Mouse (Mus musculus): ENCODE data around the gene Zfp960.
"Not testable (repeated sequence)": the region's sequence is repeated elsewhere in the genome, so short reads cannot be mapped to it uniquely, and the experiment has no call there.

The Zfp960 gene

DNA sequence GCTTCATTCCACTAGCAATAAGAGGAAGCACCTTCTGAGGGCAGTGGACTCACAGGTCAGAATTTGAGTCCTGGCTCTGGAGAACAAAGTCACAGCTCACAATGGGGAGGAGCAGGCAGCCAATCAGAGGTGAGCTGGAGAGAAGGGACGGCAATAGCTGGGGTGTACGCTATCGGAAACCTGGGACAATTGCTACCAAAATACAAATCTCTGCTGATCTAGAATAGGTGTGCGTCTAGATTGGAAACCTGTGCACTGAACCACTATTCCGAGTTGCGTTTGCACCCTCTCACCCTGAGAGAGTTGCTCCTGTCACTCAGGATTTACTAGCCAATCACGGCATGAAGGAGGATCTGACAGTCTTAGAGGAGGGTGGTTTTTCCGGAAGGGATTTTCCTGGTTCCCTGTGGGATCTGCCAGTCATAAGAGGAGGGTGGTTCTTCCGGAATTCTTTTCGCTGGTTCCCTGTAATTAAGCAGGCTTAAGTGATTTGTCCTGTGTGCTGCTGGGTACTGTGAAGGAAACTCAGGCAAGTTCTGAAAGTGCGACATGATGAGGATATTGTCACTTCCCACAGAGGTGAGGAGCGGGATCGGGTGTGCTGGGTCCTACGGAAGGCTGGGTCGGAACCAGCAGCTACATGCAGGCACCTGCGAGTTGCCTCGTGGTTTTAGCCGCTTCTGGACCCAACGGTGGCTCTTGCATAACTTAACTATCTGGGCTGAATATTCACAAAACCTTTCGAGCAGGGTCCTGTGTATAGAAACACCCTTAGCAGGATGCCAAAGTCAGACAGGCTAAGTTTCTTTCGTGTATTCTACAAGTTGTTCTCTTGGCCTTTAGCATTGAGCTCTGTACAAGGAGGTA lies at the start of gene Zfp960:
TSS of gene Zfp960 (plus strand) at position 486 of the 867 bp plus-strand sequence.
- not testable (repeated sequence) for DNase-seq (ENCODE audit: low spot score in 2 of 2)

GRCm38 (mm10) chr17:17018071-17018470 lies 45.8 kb upstream of the Zfp960 start:
- not testable (repeated sequence) for DNase-seq (ENCODE audit: low spot score in 2 of 2)

DNA sequence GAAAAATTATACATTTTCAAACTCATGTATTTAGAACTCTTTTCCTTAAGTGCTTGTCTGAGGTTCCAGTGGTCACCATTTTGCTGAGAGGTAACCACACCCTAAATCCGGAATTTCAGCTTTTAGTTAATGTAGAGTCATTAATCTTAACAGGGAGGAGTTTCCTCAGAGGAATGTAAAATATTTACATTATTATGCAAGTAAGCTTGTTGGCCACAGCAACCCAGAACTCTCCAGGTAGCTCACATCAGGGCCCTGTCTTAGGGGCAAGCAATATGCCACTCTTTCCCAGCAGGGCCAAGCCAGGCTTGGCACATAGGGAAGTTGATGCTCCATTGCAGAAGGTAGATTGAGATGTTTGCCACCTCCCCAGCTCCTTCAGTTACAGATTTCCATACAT lies 4.3 kb upstream of the Zfp960 start:
- DNase-seq (ENCODE audit: low spot score in 2 of 2), result not testable (repeated sequence)

DNA sequence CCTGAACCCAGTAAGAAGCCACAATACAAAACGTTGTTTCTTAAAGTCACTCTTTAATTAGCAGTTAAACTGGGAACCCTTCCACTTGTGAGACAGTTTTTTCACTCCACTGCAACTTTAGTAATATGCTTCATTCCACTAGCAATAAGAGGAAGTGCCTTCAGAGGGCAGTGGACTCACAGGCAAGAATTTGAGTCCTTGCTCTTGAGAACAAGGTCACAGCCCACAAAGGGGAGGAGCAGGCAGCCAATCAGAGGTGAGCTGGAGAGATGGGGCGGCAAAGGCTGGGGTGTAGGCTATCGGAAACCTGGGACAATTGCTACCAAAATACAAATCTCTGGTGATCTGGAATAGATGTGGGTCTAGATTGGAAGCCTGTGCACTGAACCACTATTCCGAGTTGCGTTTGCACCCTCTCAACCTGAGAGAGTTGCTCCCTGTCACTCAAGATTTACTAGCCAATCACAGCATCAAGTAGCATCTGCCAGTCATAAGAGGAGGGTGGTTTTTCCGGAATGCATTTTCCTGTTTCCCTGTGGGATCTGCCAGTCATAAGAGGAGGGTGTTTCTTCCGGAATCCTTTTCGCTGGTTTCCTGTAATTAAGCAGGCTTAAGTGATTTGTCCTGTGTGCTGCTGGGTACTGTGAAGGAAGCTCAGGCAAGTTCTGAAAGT lies 57.1 kb downstream of the Zfp960 start, which contains the start of gene Zfp97:
TSS of gene Zfp97 (plus strand) at position 586 of the 673 bp plus-strand sequence.
- DNase-seq (ENCODE audit: low spot score in 2 of 2), result not testable (repeated sequence)
